Mouse (Mus musculus) layer of hippocampus, postnatal 14 days (tissue): ENCODE results near the gene Acrbp. TPM values are rescaled to one million over a fixed set of nuclear protein-coding genes. Genes with fewer than 3 reads are reported as not detected.
A peak's percentile ranks its signal among the peaks of the same experiment; 100 is the strongest.
"Not testable (repeated sequence)": the region's sequence is repeated elsewhere in the genome, so short reads cannot be mapped to it uniquely, and the experiment has no call there.

Experiments used
- DNase-seq, 2 experiments: peaks; one replicate each; pipeline ENCODE4 v3.0.0; 2021 to 2022; ENCODE audit warnings: low spot score in 2 of 2, mixed read lengths in 1 of 2
- long read RNA-seq, 2 experiments: library from polyadenylated mRNA; stranded (forward); transcript quantifications; one replicate each; pipeline ENCODE4 v2.0.0; 2021
- total RNA-seq, 2 experiments: library from RNA; stranded (reverse); gene quantifications; 2 replicates each; pipeline ENCODE4 v1.2.3; 2021

Gene Acrbp
- total RNA-seq, result 1 to 10 TPM; 6.2 to 8.1 TPM
- long read RNA-seq, experiment 1, partial matches to known transcripts, result 0 of 1 reads
- long read RNA-seq, experiment 1, other reads (novel, unspliced or antisense), result 0 of 1 reads
- long read RNA-seq, experiment 2, result 0 reads

DNA sequence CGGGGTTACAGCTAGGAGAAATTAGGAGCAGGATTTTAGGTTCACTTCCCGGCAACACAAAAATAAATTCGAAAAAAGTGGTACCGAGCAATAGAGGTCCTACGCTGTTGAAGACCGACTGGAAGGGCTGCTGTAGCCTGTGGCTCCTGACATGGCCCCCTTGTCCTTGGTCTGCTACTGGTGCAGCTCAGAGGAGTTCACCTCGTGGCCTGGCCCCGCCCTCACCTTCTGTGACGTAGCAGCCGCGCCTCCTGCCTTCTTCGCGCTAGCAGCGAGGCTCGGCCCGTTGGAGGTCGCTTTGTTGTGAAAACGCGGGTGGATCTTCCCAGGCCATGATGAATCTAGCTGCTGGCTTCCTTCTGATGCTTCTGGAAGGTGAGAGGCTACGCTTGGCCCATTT lies at the start of gene Acrbp:
Gene Acrbp (plus strand): TSS at position 12 of the 400 bp plus-strand sequence.
- DNase-seq, result no peak

GRCm38 (mm10) chr6:125003706-125004105 lies 45.8 kb upstream of the Acrbp start:
- no peak for DNase-seq

DNA sequence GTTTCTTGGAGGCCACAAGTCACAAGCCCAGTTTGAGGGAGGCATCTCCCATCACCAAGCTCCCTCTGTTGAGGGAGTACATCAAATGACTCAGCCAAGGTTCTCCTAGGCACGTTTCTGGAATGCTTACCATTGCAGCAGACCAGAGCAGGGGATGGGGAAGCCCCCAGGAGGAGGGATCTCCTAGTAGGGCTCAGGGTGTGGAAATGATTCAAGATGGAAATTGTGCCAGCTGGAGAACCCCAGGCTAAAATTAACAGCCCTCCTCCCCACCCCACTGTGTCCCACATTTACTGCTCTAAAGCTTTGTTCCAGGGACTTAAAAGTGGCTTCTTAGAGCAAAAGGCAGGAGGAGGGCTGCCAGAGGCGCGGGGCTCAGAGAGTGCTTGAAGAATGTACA lies 44.4 kb upstream of the Acrbp start:
- no peak for DNase-seq

DNA sequence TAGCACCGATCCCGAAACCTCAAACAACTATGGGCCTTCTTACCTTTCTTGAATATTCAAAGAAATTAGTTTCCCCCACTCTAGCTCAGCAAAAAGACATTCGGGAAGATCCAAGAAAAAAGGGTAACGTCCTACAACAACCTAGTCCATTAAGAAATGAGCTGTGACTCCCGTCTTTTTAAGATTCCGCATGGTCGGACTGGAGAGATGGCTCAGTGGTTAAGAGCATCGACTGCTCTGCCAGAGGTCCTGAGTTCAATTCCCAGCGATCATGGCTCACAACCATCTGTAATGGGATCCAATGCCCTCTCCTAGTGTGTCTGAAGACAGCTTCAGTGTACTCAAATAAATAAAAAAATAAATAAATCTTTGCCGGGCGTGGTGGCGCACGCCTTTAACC lies 41.4 kb upstream of the Acrbp start:
- no peak for DNase-seq

GRCm38 (mm10) chr6:125008586-125009128 lies 40.8 kb upstream of the Acrbp start:
- DNase-seq, result peak; percentile 96 to 100

GRCm38 (mm10) chr6:125009129-125009180 lies 40.5 kb upstream of the Acrbp start, which contains the start of gene Zfp384:
Gene Zfp384 (plus strand): TSS chr6:125009145.
- no peak for DNase-seq

GRCm38 (mm10) chr6:125009181-125010073 lies 40.1 kb upstream of the Acrbp start:
- peak; percentile 67 to 80 for DNase-seq

DNA sequence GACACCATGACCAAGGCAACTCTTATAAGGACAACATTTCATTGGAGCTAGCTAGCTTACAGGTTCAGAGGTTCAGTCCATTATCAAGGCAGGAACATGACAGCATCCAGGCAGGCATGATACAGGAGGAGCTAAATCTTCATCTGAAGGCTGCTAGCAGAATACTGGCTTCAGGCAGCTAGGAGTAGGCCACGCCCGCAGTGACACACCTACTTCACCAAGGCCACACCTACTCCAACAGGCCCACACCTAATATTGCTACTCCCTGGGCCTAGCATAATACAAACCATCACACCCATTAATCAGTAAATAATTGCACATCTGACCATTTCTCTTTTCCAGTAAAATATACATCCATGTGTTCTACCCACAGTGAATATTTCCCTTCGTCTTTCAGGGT lies 31.8 kb upstream of the Acrbp start:
- no peak for DNase-seq

DNA sequence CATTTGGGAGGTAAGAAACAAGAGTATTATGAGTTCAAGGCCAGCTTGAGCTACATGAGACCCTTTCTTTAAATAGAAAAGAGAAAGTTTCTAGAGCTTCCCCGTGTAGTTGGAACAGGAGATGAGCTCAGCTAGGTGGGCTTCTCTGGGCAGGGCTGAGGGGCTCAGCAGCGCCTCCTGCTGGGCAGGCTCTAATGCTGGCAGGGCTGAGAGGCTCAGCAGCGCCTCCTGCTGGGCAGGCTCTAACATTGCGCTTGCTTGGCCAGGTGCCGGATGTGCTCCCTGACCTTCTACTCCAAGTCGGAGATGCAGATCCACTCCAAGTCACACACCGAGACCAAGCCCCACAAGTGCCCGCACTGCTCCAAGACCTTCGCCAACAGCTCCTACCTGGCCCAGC lies 19.0 kb upstream of the Acrbp start:
- not testable (repeated sequence) for DNase-seq

DNA sequence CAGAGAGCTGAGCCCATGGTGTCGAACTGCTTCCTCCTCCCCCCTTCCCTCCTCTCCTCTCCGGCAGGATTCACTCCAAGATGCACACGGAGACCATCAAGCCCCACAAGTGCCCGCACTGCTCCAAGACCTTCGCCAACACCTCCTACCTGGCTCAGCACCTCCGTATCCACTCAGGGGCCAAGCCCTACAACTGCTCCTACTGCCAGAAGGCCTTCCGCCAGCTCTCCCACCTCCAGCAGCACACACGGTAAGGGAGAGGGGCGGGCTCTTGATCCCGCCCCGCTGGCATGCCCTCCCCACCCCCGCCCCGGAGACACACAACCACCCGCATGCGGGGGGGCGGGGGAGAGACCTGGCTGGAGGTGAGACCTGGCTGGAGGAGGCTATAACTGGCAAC lies 17.9 kb upstream of the Acrbp start:
- DNase-seq, result no peak

GRCm38 (mm10) chr6:125038666-125039065 lies 10.8 kb upstream of the Acrbp start:
- DNase-seq, result no peak

GRCm38 (mm10) chr6:125039131-125039530 lies 10.4 kb upstream of the Acrbp start:
- no peak for DNase-seq

DNA sequence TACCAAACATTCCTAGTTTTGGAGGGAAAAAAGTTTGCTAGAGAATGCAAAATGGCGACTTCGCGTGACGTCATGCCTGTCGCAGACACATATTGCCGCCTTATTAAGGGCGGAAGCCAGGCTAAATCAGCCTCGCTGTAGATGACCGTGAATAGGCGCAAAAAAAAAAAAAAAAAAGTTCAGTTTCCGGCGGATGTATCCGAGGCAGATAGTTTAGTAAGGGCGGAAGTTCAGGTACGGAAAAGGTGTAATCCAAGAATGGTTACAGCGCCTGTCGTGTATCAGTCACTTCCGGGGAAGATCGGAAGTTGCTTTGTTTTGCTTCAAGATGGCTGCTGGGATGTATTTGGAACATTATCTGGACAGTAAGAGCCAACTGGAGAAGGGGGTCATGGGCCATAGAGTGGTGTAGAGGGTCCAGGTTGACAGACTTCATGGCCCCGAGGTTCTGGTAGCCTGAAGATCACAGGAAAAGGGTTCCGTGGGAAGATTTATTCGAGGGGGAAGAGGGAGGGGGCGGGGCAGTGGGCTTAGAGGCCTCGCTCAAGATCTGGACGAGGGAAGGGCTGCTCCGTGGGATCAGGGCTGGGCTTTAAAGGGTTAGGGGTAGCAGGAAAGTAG lies 9.8 kb upstream of the Acrbp start, which contains the start of gene Ing4:
Gene Ing4 (plus strand): TSS at position 228 of the 621 bp plus-strand sequence.
- peak; percentile 83 to 95 for DNase-seq

GRCm38 (mm10) chr6:125040221-125040620 lies 9.3 kb upstream of the Acrbp start:
- no peak for DNase-seq

DNA sequence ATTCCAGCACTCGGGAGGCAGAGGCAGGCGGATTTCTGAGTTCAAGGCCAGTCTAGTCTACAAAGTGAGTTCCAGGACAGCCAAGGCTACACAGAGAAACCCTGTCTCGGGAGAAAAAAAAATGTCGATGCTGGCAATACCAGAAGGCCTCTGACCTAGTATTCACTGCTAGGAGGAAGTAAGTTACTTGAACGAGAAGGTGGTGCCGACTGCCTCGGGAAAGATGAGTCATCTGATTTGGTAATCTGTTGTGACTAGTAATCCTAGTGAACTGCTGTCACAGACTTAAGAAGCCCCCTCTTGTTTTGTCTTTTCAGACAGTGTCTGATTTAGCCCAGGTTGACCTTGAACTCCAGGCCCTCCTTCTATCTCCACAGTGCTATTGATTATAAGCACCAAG lies 8.4 kb upstream of the Acrbp start:
- DNase-seq, result no peak

DNA sequence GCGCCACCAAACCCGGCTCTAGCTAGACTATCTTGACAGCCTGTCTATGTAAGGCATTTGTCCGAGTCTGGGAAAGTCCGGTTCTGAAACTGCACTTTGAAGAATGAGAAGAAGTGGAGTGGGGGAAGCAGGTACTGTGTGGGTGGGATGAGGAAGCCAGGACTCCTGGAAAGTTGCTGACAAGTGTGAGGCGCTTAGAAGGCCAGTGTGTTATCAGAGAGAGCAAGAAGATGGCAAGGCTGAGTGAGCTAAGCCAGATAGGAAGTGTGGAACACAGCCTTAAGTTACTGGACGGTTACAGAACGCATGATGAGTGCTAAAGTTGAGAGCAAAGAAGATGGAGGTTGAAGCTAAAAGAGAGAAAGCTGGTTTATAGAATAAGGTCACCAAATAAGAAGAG lies 7.4 kb upstream of the Acrbp start:
- DNase-seq, result no peak

- DNase-seq, result peak; percentile 68 to 87
These were observed 2.8 kb upstream of the Acrbp start for GRCm38 (mm10) chr6:125046691-125047090.

- no peak for DNase-seq
These were observed 1.7 kb downstream of the Acrbp start for GRCm38 (mm10) chr6:125051237-125051636.

GRCm38 (mm10) chr6:125061493-125061892 lies 12.0 kb downstream of the Acrbp start:
- no peak for DNase-seq

GRCm38 (mm10) chr6:125062511-125062910 lies 13.0 kb downstream of the Acrbp start:
- DNase-seq, result no peak

DNA sequence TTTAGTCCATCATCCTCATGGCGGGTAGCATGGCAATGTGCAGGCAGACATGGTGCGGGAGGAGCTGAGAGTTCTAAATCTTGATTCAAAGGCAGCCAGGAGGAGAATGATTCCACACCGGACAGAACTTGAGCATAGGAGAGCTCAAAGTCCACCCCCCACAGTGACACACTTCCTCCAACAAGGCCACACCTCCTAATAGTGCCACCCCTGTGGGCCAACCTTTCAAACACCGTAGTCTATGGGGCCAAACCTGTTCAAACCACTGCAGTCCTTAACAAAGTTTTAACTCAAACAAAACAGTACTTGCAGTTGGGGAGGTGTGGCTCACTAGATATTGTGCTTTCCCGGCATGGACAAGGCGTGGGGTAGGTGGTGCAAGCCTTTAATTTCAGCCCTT lies 14.4 kb downstream of the Acrbp start:
- DNase-seq, result no peak

- DNase-seq, result not testable (repeated sequence)
These were observed 15.7 kb downstream of the Acrbp start for GRCm38 (mm10) chr6:125065223-125065622.
